Mouse (Mus musculus): ENCODE results near the gene Adk.

Gene Adk

DNA sequence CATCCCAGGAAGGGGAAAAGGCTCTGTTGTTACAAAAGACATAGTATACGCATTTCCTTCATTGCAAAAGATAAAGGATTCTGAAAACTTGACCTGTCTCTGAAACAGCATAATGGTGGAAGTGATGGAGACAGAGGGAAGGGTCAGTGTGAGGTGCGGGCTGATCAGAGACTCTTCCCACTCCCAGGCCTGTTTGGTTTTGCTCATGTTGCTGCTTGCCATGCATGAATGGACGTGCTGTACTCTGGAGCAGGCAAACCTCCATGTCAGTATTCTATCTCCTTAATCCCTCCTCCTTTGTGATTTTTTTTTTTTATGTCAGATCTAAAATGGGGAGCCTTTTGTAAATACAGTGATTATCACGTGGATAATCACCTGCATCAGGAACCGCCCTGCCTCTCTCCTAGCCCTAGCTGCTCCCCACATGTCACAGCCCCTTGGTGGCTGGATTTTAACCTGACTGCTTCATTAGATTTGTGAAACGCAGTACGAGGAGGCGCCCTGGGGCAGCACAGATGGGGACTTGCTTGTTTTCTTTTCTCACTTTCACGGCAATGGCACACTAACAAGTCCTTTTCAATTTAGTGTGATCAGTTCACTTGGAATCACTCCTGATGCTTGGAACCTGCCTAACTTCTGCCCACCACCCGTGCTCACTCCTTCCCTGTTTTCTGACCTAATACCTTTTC is 307.0 kb downstream of the Adk start:
- in situ Hi-C loops (cut with MboI; ENCODE audit: low pct_unique_long_range_greater_than_20kb in 1 of 2, low sequenced_read_pairs in 2 of 2, unreplicated experiment in 1 of 2), result no loop called here

DNA sequence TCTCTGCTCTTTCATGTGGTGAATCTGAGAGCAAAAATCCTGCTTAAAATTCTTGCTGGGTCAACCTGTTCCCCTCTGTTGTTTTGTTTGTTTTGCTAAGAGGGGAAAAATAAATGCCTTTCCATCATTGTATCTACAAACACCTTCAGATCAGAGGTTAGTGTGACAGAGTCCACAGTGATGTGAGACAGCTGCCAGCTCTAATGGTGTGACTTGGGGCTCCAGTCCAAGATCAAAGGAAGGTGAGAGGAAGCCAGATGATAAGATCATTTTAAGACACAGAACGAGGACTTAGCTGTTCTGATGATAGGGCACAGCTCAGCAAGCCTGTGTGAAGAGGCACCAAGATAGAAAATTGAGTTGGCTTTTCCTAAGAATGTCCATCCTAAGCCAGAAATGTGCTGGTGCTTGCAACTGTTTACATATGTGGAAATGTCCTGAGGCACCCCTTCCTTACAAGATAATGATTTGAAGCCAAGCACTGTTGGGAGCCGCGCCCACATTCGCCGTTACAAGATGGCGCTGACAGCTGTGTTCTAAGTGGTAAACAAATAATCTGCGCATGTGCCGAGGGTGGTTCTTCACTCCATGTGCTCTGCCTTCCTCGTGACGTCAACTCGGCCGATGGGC is 307.6 kb downstream of the Adk start:
- in situ Hi-C loops (cut with MboI; ENCODE audit: low pct_unique_long_range_greater_than_20kb in 1 of 2, low sequenced_read_pairs in 2 of 2, unreplicated experiment in 1 of 2), result no loop called here

DNA sequence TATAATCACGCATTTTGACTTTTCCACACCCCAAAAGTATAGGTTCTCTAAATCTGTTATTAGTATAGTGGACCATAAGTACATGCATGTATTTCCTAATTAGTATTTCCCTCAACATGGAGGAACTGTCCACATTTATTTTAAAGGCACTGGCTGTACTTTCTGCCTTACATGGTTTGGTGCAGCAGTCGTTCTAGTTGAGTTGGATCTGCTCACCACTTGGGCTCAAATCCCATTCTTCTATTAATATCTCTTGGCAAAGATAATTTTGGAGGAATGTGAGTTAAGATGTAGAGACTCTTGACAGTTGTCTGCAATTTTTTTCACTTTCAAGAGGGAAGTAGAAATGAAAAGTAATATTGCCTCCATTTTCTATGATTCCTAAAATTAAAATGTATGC is 314.7 kb downstream of the Adk start:
- in situ Hi-C loops (cut with MboI; ENCODE audit: low pct_unique_long_range_greater_than_20kb in 1 of 2, low sequenced_read_pairs in 2 of 2, unreplicated experiment in 1 of 2), result no loop called here

DNA sequence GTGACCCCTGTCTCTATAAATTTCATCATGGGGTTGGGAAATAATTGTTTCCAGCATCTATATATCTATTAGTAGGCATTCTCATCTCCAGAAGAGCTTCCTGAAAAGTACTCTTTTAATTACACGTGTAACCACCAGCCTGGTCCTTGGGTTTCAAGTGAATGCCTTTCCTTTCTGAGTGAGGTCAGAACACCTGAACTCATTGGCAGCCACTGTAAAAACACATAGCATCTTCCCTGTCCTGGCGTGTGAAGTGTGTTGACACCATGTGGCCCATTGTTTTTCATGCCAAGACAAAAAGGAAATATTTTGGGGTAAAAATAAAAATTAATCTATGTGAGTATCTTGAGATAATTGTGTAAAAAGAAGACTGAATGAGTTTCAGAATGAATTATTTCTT is 316.2 kb downstream of the Adk start:
- in situ Hi-C loops (cut with MboI; ENCODE audit: low pct_unique_long_range_greater_than_20kb in 1 of 2, low sequenced_read_pairs in 2 of 2, unreplicated experiment in 1 of 2), result no loop called here

DNA sequence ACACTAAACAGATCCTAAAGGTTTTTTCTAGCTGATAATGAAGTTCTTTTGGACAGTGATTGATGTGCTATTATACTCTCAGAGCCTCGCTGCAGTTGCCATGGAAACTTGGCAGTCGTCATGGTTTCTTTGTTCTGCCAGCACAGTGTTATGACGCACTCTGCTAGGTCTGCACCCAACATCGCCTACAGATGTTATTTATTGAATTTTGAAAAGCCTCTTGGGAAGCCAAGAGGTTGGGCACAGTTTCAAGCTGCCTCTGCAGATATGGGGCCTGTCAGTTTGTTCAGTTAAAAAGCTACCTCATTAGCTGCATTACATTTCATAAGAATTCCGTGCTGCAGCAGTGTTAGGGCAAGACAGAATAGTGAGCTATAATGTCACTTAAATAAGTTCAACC is 316.8 kb downstream of the Adk start:
- in situ Hi-C loops (cut with MboI; ENCODE audit: low pct_unique_long_range_greater_than_20kb in 1 of 2, low sequenced_read_pairs in 2 of 2, unreplicated experiment in 1 of 2), result no loop called here

DNA sequence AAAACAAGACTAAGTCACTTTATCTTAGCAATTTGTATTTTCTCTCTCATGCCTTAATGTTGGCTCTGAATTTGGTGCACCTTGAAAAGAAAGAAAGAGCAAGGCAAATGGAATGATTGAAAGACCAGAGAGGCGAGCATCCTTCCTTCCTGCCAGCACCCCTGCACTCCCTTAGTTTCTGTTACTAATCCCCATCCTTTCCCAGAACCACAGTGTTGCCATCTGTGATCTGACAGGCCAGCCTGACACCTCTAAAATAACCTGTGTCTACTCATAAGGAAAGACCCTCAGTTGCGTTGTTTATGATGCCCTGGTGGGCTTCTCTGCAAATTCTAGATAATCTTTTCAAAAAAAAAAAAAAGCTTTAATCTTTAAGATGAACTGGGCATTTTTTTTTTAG is 319.6 kb downstream of the Adk start:
- in situ Hi-C loops (cut with MboI; ENCODE audit: low pct_unique_long_range_greater_than_20kb in 1 of 2, low sequenced_read_pairs in 2 of 2, unreplicated experiment in 1 of 2), result no loop called here

GRCm38 (mm10) chr14:21372689-21373088 is 320.3 kb downstream of the Adk start:
- in situ Hi-C loops (cut with MboI; ENCODE audit: low pct_unique_long_range_greater_than_20kb in 1 of 2, low sequenced_read_pairs in 2 of 2, unreplicated experiment in 1 of 2), result no loop called here

DNA sequence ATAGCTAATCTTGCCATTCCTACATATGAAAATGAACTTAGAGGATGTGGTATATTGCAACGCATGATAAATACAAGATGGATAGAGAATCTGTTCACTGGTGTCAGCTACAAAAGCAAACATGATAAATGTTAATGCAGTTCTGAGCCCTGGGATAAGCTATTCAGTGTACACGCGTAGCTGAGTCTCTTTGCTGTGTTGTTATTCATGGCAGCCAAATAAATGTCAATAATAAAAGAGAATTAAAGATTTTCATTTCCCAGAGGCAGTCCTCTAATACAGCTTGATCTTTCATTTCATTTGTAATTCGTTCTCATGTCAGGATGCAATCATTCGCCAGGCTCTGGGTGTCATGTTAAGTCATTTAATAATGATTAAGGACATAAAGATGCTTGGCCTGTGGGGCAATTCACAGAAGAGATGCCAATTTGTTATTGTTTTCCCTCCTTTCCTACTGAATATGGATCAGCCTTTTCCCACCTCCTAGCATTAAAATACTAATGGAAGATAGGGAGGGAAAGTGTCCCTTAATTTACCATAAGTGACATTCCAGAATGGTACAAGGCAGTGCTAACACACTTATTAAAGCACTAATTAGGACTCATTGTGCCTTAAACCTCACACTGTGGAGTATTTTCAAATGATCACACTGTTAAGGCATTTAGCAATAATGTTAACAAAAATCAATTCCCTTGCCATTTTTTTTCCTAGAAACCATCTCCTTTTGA is 331.5 kb downstream of the Adk start:
- in situ Hi-C loops (cut with MboI; ENCODE audit: low pct_unique_long_range_greater_than_20kb in 1 of 2, low sequenced_read_pairs in 2 of 2, unreplicated experiment in 1 of 2), result no loop called here

DNA sequence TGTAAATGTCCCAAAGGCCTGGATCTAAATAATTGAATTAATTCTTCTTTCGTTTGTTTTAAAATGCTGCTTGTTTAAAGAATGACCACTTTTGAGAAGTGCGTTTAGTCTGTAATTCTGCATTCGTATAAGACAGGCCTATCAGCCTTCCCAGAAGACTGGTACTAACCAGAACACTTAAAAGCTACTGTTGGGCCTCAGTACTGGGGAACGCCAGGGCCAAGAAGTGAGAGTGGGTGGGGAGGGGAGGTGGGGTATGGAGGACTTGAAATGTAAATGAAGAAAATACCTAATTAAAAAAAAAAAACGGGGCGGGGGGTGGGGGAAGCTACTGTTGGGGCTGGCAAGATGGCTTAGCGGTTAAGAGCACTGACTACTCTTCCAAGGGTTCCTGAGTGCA is 347.1 kb downstream of the Adk start:
- in situ Hi-C loops (cut with MboI; ENCODE audit: low pct_unique_long_range_greater_than_20kb in 1 of 2, low sequenced_read_pairs in 2 of 2, unreplicated experiment in 1 of 2), result no loop called here

DNA sequence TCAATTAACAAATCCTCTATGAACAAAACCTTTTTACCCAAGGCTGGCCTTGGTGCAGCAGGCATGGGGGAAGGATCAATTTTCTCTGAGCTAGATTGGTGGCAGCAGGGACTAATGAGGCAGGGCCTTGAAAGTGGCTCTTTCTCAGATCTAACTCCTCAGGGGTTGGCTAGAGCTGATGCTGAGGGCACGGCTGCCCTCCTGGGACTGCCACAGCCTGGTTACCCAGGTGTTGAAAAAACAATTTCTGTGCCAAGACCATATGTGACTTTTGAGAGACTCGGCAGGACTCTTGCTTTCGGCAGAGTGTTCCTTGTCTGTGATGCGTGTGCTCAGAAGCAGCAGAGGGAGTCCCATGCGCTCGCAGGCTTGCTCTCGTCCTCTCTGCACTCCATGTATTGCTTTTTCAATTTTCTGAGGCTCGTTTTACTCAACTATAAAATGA is 349.8 kb downstream of the Adk start:
- in situ Hi-C loops (cut with MboI; ENCODE audit: low pct_unique_long_range_greater_than_20kb in 1 of 2, low sequenced_read_pairs in 2 of 2, unreplicated experiment in 1 of 2), result loop anchor here in 1 of 2 experiments (25.0 kb wide), 1 partner anchor 335 kb away; no protein-coding TSS in a partner anchor

DNA sequence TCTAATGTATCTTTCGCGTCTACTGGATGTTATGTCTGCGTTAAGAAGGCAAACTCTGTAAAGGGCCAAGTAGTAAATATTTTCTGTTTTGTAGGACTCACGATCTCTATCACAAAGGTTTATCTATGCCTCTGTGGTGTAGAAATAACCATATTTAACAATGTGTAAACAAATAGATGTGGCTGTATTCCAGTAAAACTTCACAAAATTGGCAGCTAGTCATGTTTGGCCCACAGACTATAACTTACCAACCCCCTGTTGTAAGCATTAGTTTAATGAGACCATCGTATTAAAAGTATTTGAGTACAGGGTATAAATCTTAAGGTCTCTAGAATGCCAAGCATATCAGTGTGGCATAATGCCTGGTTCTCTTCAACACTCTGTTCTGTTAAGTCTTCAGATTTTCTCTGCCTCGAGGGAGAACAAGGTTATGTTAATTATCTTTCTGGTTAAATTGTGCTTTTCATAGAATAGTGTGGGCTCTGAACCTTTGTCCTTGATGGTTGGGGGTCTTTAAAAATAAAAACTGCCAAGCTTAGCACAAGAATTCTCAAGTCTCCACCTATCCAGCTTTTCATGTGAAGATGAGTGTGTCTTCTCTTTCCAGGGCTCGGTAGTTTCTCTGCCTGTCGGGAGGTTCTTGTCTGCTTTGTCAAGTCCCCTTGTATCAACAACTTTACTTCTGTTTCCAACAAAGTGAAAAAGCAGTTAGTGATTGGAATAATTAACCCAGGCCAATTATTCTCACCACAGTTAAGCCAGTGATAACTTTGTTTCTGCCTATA is 350.4 kb downstream of the Adk start:
- in situ Hi-C loops (cut with MboI; ENCODE audit: low pct_unique_long_range_greater_than_20kb in 1 of 2, low sequenced_read_pairs in 2 of 2, unreplicated experiment in 1 of 2), result loop anchor here in 1 of 2 experiments (25.0 kb wide), 1 partner anchor 334 kb away; no protein-coding TSS in a partner anchor

- in situ Hi-C loops (cut with MboI; ENCODE audit: low pct_unique_long_range_greater_than_20kb in 1 of 2, low sequenced_read_pairs in 2 of 2, unreplicated experiment in 1 of 2), result loop anchor here in 1 of 2 experiments (25.0 kb wide), 1 partner anchor 330 kb away; no protein-coding TSS in a partner anchor
Measured at GRCm38 (mm10) chr14:21406946-21407345, 354.6 kb downstream of the Adk start.

DNA sequence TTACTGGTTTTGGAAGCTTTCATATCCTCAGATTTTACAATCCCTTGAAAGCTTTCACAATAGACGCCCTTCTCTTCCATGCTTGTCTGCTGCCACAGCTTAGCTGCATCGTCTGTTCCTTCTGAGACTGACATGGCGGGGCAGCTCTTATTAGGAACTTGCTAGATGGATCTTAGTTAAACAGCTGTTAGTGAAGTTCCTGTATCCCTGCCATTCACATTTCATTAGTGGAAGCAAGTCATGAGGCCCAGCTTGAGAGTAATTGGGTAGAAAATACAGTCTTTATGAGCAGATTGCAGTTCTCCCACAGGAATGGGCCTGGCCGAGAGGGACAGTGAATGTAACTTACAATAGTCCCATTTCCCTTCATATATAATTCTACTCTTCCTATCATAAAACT is 356.5 kb downstream of the Adk start:
- in situ Hi-C loops (cut with MboI; ENCODE audit: low pct_unique_long_range_greater_than_20kb in 1 of 2, low sequenced_read_pairs in 2 of 2, unreplicated experiment in 1 of 2), result loop anchor here in 1 of 2 experiments (25.0 kb wide), 1 partner anchor 328 kb away; no protein-coding TSS in a partner anchor

- in situ Hi-C loops (cut with MboI; ENCODE audit: low pct_unique_long_range_greater_than_20kb in 1 of 2, low sequenced_read_pairs in 2 of 2, unreplicated experiment in 1 of 2), result loop anchor here in 1 of 2 experiments (25.0 kb wide), 1 partner anchor 326 kb away; no protein-coding TSS in a partner anchor
Measured at GRCm38 (mm10) chr14:21410769-21411477, 358.5 kb downstream of the Adk start.

DNA sequence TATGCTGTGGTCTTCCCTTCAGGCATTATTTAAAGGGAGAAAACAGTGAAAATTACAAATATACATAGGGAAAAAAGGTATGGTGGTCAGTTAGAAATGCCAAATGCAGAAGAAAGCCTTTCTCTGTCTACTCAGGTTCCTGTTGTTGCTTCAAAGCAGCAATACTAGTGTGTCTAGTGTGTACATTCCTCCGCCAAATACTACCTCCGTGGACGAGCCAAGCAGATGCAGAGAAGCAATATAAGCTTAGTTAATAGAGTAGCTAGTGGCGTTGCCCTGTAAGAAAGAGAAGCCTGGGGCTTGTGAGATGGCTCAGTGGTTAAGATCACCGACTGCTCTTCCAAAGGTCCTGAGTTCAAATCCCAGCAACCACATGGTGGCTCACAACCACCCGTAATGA is 359.1 kb downstream of the Adk start:
- in situ Hi-C loops (cut with MboI; ENCODE audit: low pct_unique_long_range_greater_than_20kb in 1 of 2, low sequenced_read_pairs in 2 of 2, unreplicated experiment in 1 of 2), result loop anchor here in 1 of 2 experiments (25.0 kb wide), 1 partner anchor 326 kb away; no protein-coding TSS in a partner anchor

DNA sequence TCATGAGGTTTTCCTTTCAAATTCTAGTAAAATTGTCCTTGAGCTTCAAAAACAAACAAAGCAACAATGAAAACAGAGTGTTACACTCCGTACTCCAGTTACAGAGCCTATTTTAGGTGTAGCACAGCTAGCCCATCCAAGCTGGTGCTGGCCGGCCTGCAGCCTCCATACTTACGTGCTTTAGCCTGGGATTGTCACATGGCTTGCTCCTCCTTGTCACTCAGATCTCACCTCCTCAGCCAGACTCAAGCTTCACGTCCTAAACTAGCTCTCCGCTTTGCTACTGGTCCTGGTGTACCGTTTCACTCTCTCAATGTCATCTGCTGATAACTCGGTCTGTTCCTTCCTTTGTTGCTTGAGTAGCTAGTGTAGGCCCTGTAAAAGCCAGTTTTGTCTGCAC is 366.0 kb downstream of the Adk start:
- in situ Hi-C loops (cut with MboI; ENCODE audit: low pct_unique_long_range_greater_than_20kb in 1 of 2, low sequenced_read_pairs in 2 of 2, unreplicated experiment in 1 of 2), result loop anchor here in 1 of 2 experiments (25.0 kb wide), 1 partner anchor 319 kb away; no protein-coding TSS in a partner anchor

- in situ Hi-C loops (cut with MboI; ENCODE audit: low pct_unique_long_range_greater_than_20kb in 1 of 2, low sequenced_read_pairs in 2 of 2, unreplicated experiment in 1 of 2), result loop anchor here in 1 of 2 experiments (25.0 kb wide), 1 partner anchor 310 kb away; no protein-coding TSS in a partner anchor
Measured at GRCm38 (mm10) chr14:21427369-21427768, 375.0 kb downstream of the Adk start.

DNA sequence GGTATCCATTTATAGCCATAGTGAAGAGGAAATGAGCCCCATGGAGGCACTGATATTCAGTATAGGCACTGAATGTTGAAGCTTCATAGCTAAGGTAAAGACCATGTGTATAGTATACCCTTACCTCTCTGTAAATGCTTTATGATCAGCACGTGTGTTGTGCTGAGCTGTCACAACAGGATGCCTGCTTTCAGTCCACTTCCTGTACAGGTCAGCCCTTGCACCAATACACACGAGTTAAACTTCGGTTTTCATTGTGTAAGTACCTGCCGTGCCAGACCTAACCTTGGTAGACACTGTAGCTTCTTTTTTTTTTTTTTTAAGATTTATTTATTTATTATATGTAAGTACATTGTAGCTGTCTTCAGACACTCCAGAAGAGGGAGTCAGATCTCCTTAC is 381.0 kb downstream of the Adk start:
- in situ Hi-C loops (cut with MboI; ENCODE audit: low pct_unique_long_range_greater_than_20kb in 1 of 2, low sequenced_read_pairs in 2 of 2, unreplicated experiment in 1 of 2), result loop anchor here in 1 of 2 experiments (25.0 kb wide), 1 partner anchor 304 kb away; no protein-coding TSS in a partner anchor

Measured in mouse embryonic stem cell (cell line).